Mouse (Mus musculus) stomach, postnatal 0 days (tissue): ENCODE data around the gene Prkg1. TPM values are rescaled to one million over a fixed set of nuclear protein-coding genes. Genes with fewer than 3 reads are reported as not detected.

Experiments
- ATAC-seq: fragments of 200-750 bp; cut with Nextera tagmentation; 2 replicates; pipeline ENCODE4 v1.8.0; 2017; ENCODE audit not compliant: low FRiP score, low TSS enrichment
- DNase-seq: peaks from one replicate; pipeline ENCODE4 v3.0.0-alpha.2; 2016; ENCODE audit warnings: low spot score
- H3K27ac ChIP-seq: fragments of 300-500 bp; sonication (generic); replicated peaks from 2 replicates; pipeline ENCODE4 v1.5.1; 2014; ENCODE audit warnings: mild to moderate bottlenecking, control low read depth
- H3K27me3 ChIP-seq: fragments of 300-500 bp; sonication (generic); 2 replicates; pipeline ENCODE4 v1.6.1; 2014; ENCODE audit warnings: low read length; ENCODE audit not compliant: control insufficient read depth, insufficient read depth
- H3K36me3 ChIP-seq: fragments of 300-500 bp; sonication (generic); 2 replicates; pipeline ENCODE4 v1.6.1; 2014; ENCODE audit warnings: low read length, mixed read lengths; ENCODE audit not compliant: control insufficient read depth, insufficient read depth
- H3K4me1 ChIP-seq: fragments of 300-500 bp; sonication (generic); replicated peaks from 2 replicates; pipeline ENCODE4 v1.6.1; 2014; ENCODE audit warnings: antibody characterized with exemption; ENCODE audit not compliant: control insufficient read depth, insufficient read depth
- H3K4me2 ChIP-seq: fragments of 300-500 bp; sonication (generic); replicated peaks from 2 replicates; pipeline ENCODE4 v1.6.1; 2014; ENCODE audit warnings: low read depth, mild to moderate bottlenecking, control low read depth, moderate library complexity
- H3K4me3 ChIP-seq: fragments of 300-500 bp; sonication (generic); 2 replicates; pipeline ENCODE4 v1.5.1; 2014; ENCODE audit warnings: low read depth, low read length, control low read depth
- H3K9ac ChIP-seq: fragments of 300-500 bp; sonication (generic); 2 replicates; pipeline ENCODE4 v1.6.1; 2014; ENCODE audit warnings: mild to moderate bottlenecking, low read length, control low read depth, mixed read lengths
- H3K9me3 ChIP-seq: fragments of 300-500 bp; sonication (generic); 2 replicates; pipeline ENCODE4 v1.6.1; 2016; ENCODE audit warnings: low read length; ENCODE audit not compliant: control insufficient read depth
- CTCF ChIP-seq: IDR thresholded peaks from 2 replicates; pipeline ENCODE4 v1.5.1; 2016; ENCODE audit warnings: antibody characterized with exemption, low read depth, mild to moderate bottlenecking, moderate library complexity
- EP300 ChIP-seq: optimal IDR thresholded peaks from 2 replicates; pipeline ENCODE3; 2016; ENCODE audit warnings: antibody characterized with exemption
- WGBS: fragments of 180-500 bp; shearing (Covaris S2); extraction: QIAGEN DNeasy Blood & Tissue Kit; methylation state at CpG from one replicate; pipeline ENCODE4 v1.1.7; 2014; 5-methylcytosine and 5-hydroxymethylcytosine counted together
- polyA plus RNA-seq: library from polyadenylated mRNA; unstranded; fragments of >200 nt; fragmentation: Nextera tagmentation; extraction: Ambion mirVana; gene quantifications from 2 replicates; pipeline ENCODE4 v1.2.1, GENCODE M21; 2015

The Prkg1 gene
- polyA plus RNA-seq, 1 experiment from 2014 or later, result 6.4 TPM

- DNase-seq (no peak), ATAC-seq (no peak)
- Histone ChIP-seq H3K27ac (no peak overlapping the region), H3K27me3 (no peaks in the 10 kb centered on the region), H3K4me1 (no peaks in the 10 kb centered on the region), H3K4me2 (no peak overlapping the region), H3K9ac (no peak overlapping the region), H3K4me3 (no peak overlapping the region), H3K9me3 (no peaks in the 10 kb centered on the region), H3K36me3 (no peaks in the 10 kb centered on the region)
- WGBS, result 70% methylated on average over 2 of the region's 2 CpGs
- no peak for TF ChIP-seq EP300
- no peak for TF ChIP-seq CTCF
Measured at GRCm38 (mm10) chr19:30780803-30781202, 984.0 kb downstream of the Prkg1 start.

- DNase-seq (no peak), ATAC-seq (no peak)
- 33% methylated on average over 1 of the region's 1 CpGs for WGBS
- no peaks in the 10 kb centered on the region for H3K36me3 ChIP-seq
- TF ChIP-seq EP300, result no peak
- no peak for TF ChIP-seq CTCF
- no peaks in the 10 kb centered on the region for H3K27me3 ChIP-seq
- no peaks in the 10 kb centered on the region for H3K9me3 ChIP-seq
- H3K4me1 ChIP-seq, result no peaks in the 10 kb centered on the region
- H3K27ac ChIP-seq, result no peak overlapping the region
- H3K4me2 ChIP-seq, result no peak overlapping the region
- no peak overlapping the region for H3K4me3 ChIP-seq
- H3K9ac ChIP-seq, result no peak overlapping the region
Measured at GRCm38 (mm10) chr19:30768316-30768715, 996.5 kb downstream of the Prkg1 start.

- no peak overlapping the region for H3K4me3 ChIP-seq
- ATAC-seq (no peak), DNase-seq (no peak)
- no peak overlapping the region for H3K4me2 ChIP-seq
- no peak overlapping the region for H3K27ac ChIP-seq
- H3K36me3 ChIP-seq, result no peaks in the 10 kb centered on the region
- H3K4me1 ChIP-seq, result no peaks in the 10 kb centered on the region
- no peaks in the 10 kb centered on the region for H3K9me3 ChIP-seq
- TF ChIP-seq CTCF (no peak), EP300 (no peak)
- H3K9ac ChIP-seq, result no peak overlapping the region
- H3K27me3 ChIP-seq, result no peaks in the 10 kb centered on the region
Measured at GRCm38 (mm10) chr19:30744426-30744825, 1020.4 kb downstream of the Prkg1 start.

GRCm38 (mm10) chr19:30699130-30699529 is 1065.7 kb downstream of the Prkg1 start:
- ATAC-seq (no peak), DNase-seq (no peak)
- Histone ChIP-seq H3K4me3 (no peak overlapping the region), H3K27ac (no peak overlapping the region), H3K9me3 (no peaks in the 10 kb centered on the region), H3K9ac (no peak overlapping the region), H3K36me3 (no peaks in the 10 kb centered on the region), H3K27me3 (no peaks in the 10 kb centered on the region), H3K4me1 (no peaks in the 10 kb centered on the region), H3K4me2 (no peak overlapping the region)
- WGBS, result 89% methylated on average over 5 of the region's 5 CpGs
- no peak for TF ChIP-seq EP300
- TF ChIP-seq CTCF, result no peak

- H3K4me3 ChIP-seq, result no peak overlapping the region
- WGBS, result 70% methylated on average over 2 of the region's 2 CpGs
- TF ChIP-seq CTCF (no peak), EP300 (no peak)
- DNase-seq (no peak), ATAC-seq (peak; percentile 84)
- no peaks in the 10 kb centered on the region for H3K9me3 ChIP-seq
- no peaks in the 10 kb centered on the region for H3K36me3 ChIP-seq
- no peak overlapping the region for H3K4me2 ChIP-seq
- H3K9ac ChIP-seq, result no peak overlapping the region
- no peaks in the 10 kb centered on the region for H3K27me3 ChIP-seq
- no peaks in the 10 kb centered on the region for H3K4me1 ChIP-seq
- H3K27ac ChIP-seq, result no peak overlapping the region
Measured at GRCm38 (mm10) chr19:30691258-30691657, 1073.6 kb downstream of the Prkg1 start.

GRCm38 (mm10) chr19:30690691-30691090 is 1074.1 kb downstream of the Prkg1 start:
- H3K9ac ChIP-seq, result no peak overlapping the region
- H3K9me3 ChIP-seq, result no peaks in the 10 kb centered on the region
- 80% methylated on average over 6 of the region's 6 CpGs for WGBS
- ATAC-seq (no peak), DNase-seq (no peak)
- H3K36me3 ChIP-seq, result no peaks in the 10 kb centered on the region
- no peaks in the 10 kb centered on the region for H3K4me1 ChIP-seq
- no peak overlapping the region for H3K4me2 ChIP-seq
- H3K27ac ChIP-seq, result no peak overlapping the region
- no peaks in the 10 kb centered on the region for H3K27me3 ChIP-seq
- TF ChIP-seq EP300 (no peak), CTCF (no peak)
- no peak overlapping the region for H3K4me3 ChIP-seq
